Comparison of ENCODE assay signal across 20 mouse cellular contexts in the genomic region with DNA sequence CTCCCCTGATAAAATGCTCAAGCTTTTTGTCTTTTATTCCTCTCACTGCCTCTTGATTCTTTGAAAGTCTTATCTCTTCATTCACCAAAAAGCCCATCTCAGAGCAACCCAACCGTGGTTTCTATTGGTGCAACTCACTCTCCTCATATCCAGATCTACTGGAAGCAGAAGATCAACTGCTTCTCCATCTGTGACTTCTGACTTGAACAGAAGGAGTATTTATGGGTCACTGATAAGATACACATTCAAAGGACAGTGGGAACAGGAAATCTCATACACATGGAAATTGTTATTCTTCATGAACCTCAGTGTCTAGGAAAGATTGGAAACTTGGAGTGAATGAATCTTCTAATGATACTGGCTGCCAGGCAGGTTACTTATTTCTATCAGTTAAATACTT.
DNase-seq lines count a peak whose midpoint lies in the region; ATAC-seq lines count a peak whose summit lies in the region.
"Had no signal": no experiment of that assay in that cellular context is flagged by ENCODE, and none has a peak within 500 bp of the region (broad histone marks: within the 10 kb centered on the region; RNA-seq: fewer than 3 reads in every experiment).

No protein-coding gene starts in this region.

- peak; percentile 92 for ATAC-seq in cerebellum, adult (ENCODE audit: insufficient number of reproducible peaks, low FRiP score, low TSS enrichment)
- ATAC-seq in midbrain, embryonic 13.5 days = no peak
- ATAC-seq: activated CD4-positive, CD25-positive, alpha-beta regulatory T cell, adult 4 months; CD4-positive, CD25-positive, alpha-beta regulatory T cell, adult 4 months; forebrain, embryonic 13.5 days; forebrain, embryonic 15.5 days; forebrain, postnatal 0 days; Patski had no signal

- H3K4me1 ChIP-seq in midbrain, embryonic 13.5 days (replicated peaks) = no peaks in the 10 kb centered on the region
- H3K4me1 ChIP-seq: embryonic facial prominence, embryonic 10.5 days; embryonic facial prominence, embryonic 12.5 days; forebrain, embryonic 13.5 days; forebrain, embryonic 15.5 days had no signal

- H3K4me2 ChIP-seq in midbrain, embryonic 13.5 days (replicated peaks) = no peak overlapping the region
- H3K4me2 ChIP-seq: embryonic facial prominence, embryonic 12.5 days; forebrain, embryonic 13.5 days; forebrain, embryonic 15.5 days had no signal

- H3K36me3 ChIP-seq in midbrain, embryonic 13.5 days = no peaks in the 10 kb centered on the region
- H3K36me3 ChIP-seq: embryonic facial prominence, embryonic 10.5 days; embryonic facial prominence, embryonic 12.5 days; forebrain, embryonic 15.5 days; G1E had no signal

- H3K9me3 ChIP-seq in midbrain, embryonic 13.5 days = 0 out of 2 replicates have a peak, but pooled peaks cover 2% of the 10 kb centered on the region
- H3K9me3 ChIP-seq: embryonic facial prominence, embryonic 10.5 days; embryonic facial prominence, embryonic 12.5 days; forebrain, embryonic 13.5 days; forebrain, embryonic 15.5 days; G1E had no signal

- no peaks in the 10 kb centered on the region for H3K27me3 ChIP-seq in midbrain, embryonic 13.5 days
- H3K27me3 ChIP-seq: CH12.LX; embryonic facial prominence, embryonic 12.5 days; forebrain, embryonic 13.5 days; forebrain, embryonic 15.5 days; Patski had no signal

- no peak overlapping the region for H3K4me3 ChIP-seq in midbrain, embryonic 13.5 days (replicated peaks)
- H3K4me3 ChIP-seq: embryonic facial prominence, embryonic 10.5 days; embryonic facial prominence, embryonic 12.5 days; forebrain, embryonic 13.5 days; forebrain, embryonic 15.5 days had no signal

- H3K27ac ChIP-seq in midbrain, embryonic 13.5 days = no peak overlapping the region
- H3K27ac ChIP-seq: embryonic facial prominence, embryonic 10.5 days; embryonic facial prominence, embryonic 12.5 days; forebrain, embryonic 13.5 days; forebrain, embryonic 15.5 days had no signal

- 79% methylated on average over 1 of the region's 1 CpGs for WGBS in midbrain, embryonic 13.5 days

- DNase-seq in cerebellum, adult 11 months = no peak
- peak; percentile 73 for DNase-seq in cerebellum, adult 9-10 months
- no peak for DNase-seq in cerebellum, postnatal 36 days
- DNase-seq in brain, adult 2 months (ENCODE audit: low read depth, low spot score) = peak; percentile 87
- DNase-seq: adrenal gland, adult 8-10 months; adrenal gland, postnatal 14 days; adrenal gland, postnatal 36 days; B cell, adult 2 months; forebrain, postnatal 0 days had no signal

- no peak overlapping the region for H3K9ac ChIP-seq in midbrain, embryonic 13.5 days (replicated peaks)
- H3K9ac ChIP-seq: embryonic facial prominence, embryonic 12.5 days; forebrain, embryonic 13.5 days; forebrain, embryonic 15.5 days; forebrain, postnatal 0 days had no signal

Comparison
In these comparisons a context has a peak if more than half of its experiments do, and no peak if none do; other contexts are left out.
1. DNase-seq: peak in cerebellum, adult 9-10 months (single experiment) and brain, adult 2 months (single experiment); none in cerebellum, adult 11 months (single experiment) and cerebellum, postnatal 36 days (0 of 2).